Mouse (Mus musculus) kidney, adult 8-10 months (tissue): ENCODE measurements around the gene Kcng3.

ENCODE experiments used
- DNase-seq, 2 experiments: peaks; one replicate each; pipeline ENCODE4 v3.0.0; 2022

Gene Kcng3

GRCm38 (mm10) chr17:83630787-83631678 is 662 bp downstream of the Kcng3 start:
- peak in 1 of 2 experiments; percentile 17 for DNase-seq

GRCm38 (mm10) chr17:83613907-83614306 is 17.8 kb downstream of the Kcng3 start:
- no peak for DNase-seq

GRCm38 (mm10) chr17:83609532-83609931 is 22.2 kb downstream of the Kcng3 start:
- no peak for DNase-seq

GRCm38 (mm10) chr17:83600976-83601375 is 30.7 kb downstream of the Kcng3 start:
- no peak for DNase-seq

- no peak for DNase-seq
Measured at GRCm38 (mm10) chr17:83595966-83596365, 35.7 kb downstream of the Kcng3 start.

- DNase-seq, result no peak
Measured at GRCm38 (mm10) chr17:83594526-83594925, 37.2 kb downstream of the Kcng3 start.

GRCm38 (mm10) chr17:83593396-83593795 is 38.3 kb downstream of the Kcng3 start:
- DNase-seq, result no peak

GRCm38 (mm10) chr17:83588663-83589341 is 42.9 kb downstream of the Kcng3 start:
- DNase-seq, result no peak

GRCm38 (mm10) chr17:83587731-83588130 is 44.0 kb downstream of the Kcng3 start:
- no peak for DNase-seq

GRCm38 (mm10) chr17:83582585-83582984 is 49.1 kb downstream of the Kcng3 start:
- DNase-seq, result no peak

GRCm38 (mm10) chr17:83580734-83581133 is 51.0 kb downstream of the Kcng3 start:
- DNase-seq, result no peak

GRCm38 (mm10) chr17:83576810-83577371 is 54.8 kb downstream of the Kcng3 start:
- no peak for DNase-seq

GRCm38 (mm10) chr17:83574615-83575014 is 57.1 kb downstream of the Kcng3 start:
- DNase-seq, result no peak

GRCm38 (mm10) chr17:83573128-83573527 is 58.6 kb downstream of the Kcng3 start:
- DNase-seq, result no peak

- DNase-seq, result no peak
Measured at GRCm38 (mm10) chr17:83572366-83572765, 59.3 kb downstream of the Kcng3 start.

- no peak for DNase-seq
Measured at GRCm38 (mm10) chr17:83567375-83567774, 64.3 kb downstream of the Kcng3 start.

GRCm38 (mm10) chr17:83565506-83565905 is 66.2 kb downstream of the Kcng3 start:
- DNase-seq, result no peak

GRCm38 (mm10) chr17:83564119-83564820 is 67.4 kb downstream of the Kcng3 start:
- no peak for DNase-seq

- peak; percentile 19 to 68 for DNase-seq
Measured at GRCm38 (mm10) chr17:83563703-83564111, 68.0 kb downstream of the Kcng3 start.

GRCm38 (mm10) chr17:83562153-83563010 is 69.3 kb downstream of the Kcng3 start:
- no peak for DNase-seq

GRCm38 (mm10) chr17:83559081-83559480 is 72.6 kb downstream of the Kcng3 start:
- DNase-seq, result no peak

- no peak for DNase-seq
Measured at GRCm38 (mm10) chr17:83555836-83556235, 75.9 kb downstream of the Kcng3 start.
